9 mouse cellular contexts compared by ENCODE assay signal in genomic region chr4:28824616-28825015, GRCm38 (mm10). TPM values are rescaled to one million over a fixed set of nuclear protein-coding genes. Genes with fewer than 3 reads are reported as not detected.
DNase-seq lines count a peak whose midpoint lies in the region; ATAC-seq lines count a peak whose summit lies in the region.
"Had no signal": no experiment of that assay in that cellular context is flagged by ENCODE, and none has a peak within 500 bp of the region (broad histone marks: within the 10 kb centered on the region; RNA-seq: fewer than 3 reads in every experiment).

No protein-coding gene starts in this region.

- H3K4me3 ChIP-seq in forebrain, embryonic 13.5 days, result no peak overlapping the region
- no peak overlapping the region for H3K4me3 ChIP-seq in forebrain, embryonic 12.5 days (replicated peaks)
- no peak overlapping the region; the same call in 1 of the 2 replicates for H3K4me3 ChIP-seq in heart, embryonic 16.5 days (ENCODE audit: low read length)
- H3K4me3 ChIP-seq: neural tube, embryonic 12.5 days had no signal

- H3K9me3 ChIP-seq in forebrain, embryonic 13.5 days (replicated peaks), result no peaks in the 10 kb centered on the region
- no peaks in the 10 kb centered on the region for H3K9me3 ChIP-seq in forebrain, embryonic 12.5 days
- H3K9me3 ChIP-seq in heart, embryonic 16.5 days (replicated peaks; ENCODE audit: control insufficient read depth, low read length), result no peaks in the 10 kb centered on the region
- H3K9me3 ChIP-seq: neural tube, embryonic 12.5 days had no signal

- H3K4me1 ChIP-seq in forebrain, embryonic 13.5 days, result peaks cover 7% of the 10 kb centered on the region; the same call in 1 of the 2 replicates
- 0 out of 2 replicates have a peak, but pooled peaks cover 2% of the 10 kb centered on the region for H3K4me1 ChIP-seq in forebrain, embryonic 12.5 days
- peaks cover 4% of the 10 kb centered on the region for H3K4me1 ChIP-seq in heart, embryonic 16.5 days (ENCODE audit: control insufficient read depth, insufficient read depth, low read length)
- H3K4me1 ChIP-seq: neural tube, embryonic 12.5 days had no signal

- DNase-seq in layer of hippocampus, postnatal 10 days (ENCODE audit: low spot score in 2 of 2), result peak; percentile 44 to 54
- DNase-seq in layer of hippocampus, adult 9-11 months, result no peak
- peak; percentile 59 for DNase-seq in brain, adult 2 months (ENCODE audit: low read depth, low spot score)
- no peak for DNase-seq in thymus, postnatal 4 days

- H3K36me3 ChIP-seq in forebrain, embryonic 13.5 days (ENCODE audit: poor library complexity, severe bottlenecking), result no peaks in the 10 kb centered on the region
- H3K36me3 ChIP-seq in forebrain, embryonic 12.5 days (replicated peaks), result peaks cover 6% of the 10 kb centered on the region
- H3K36me3 ChIP-seq in heart, embryonic 16.5 days (ENCODE audit: control insufficient read depth, insufficient read depth), result peaks cover 3% of the 10 kb centered on the region; the same call in 1 of the 2 replicates

- WGBS in forebrain, embryonic 13.5 days, result 36% methylated on average over 7 of the region's 7 CpGs
- WGBS in forebrain, embryonic 12.5 days, result 54% methylated on average over 7 of the region's 7 CpGs
- WGBS in heart, embryonic 16.5 days, result 31% methylated on average over 7 of the region's 7 CpGs

- H3K27ac ChIP-seq in forebrain, embryonic 13.5 days, result no peak overlapping the region
- no peak overlapping the region for H3K27ac ChIP-seq in forebrain, embryonic 12.5 days
- H3K27ac ChIP-seq in heart, embryonic 16.5 days (ENCODE audit: low read length), result peak overlapping the region; percentile 73
- H3K27ac ChIP-seq: neural tube, embryonic 12.5 days had no signal

- peak; percentile 45; the same call in 1 of the 2 replicates for ATAC-seq in forebrain, embryonic 13.5 days
- no peak for ATAC-seq in forebrain, embryonic 12.5 days (ENCODE audit: low FRiP score)
- no peak for ATAC-seq in heart, embryonic 16.5 days (replicated peaks; ENCODE audit: extremely low read depth, insufficient read depth, low FRiP score)
- no peak for ATAC-seq in megakaryocyte-erythroid progenitor cell, adult 5-6 weeks (replicated peaks; ENCODE audit: low FRiP score, low TSS enrichment, poor library complexity, severe bottlenecking)

- H3K27me3 ChIP-seq in forebrain, embryonic 13.5 days, result no peaks in the 10 kb centered on the region
- no peaks in the 10 kb centered on the region for H3K27me3 ChIP-seq in forebrain, embryonic 12.5 days
- H3K27me3 ChIP-seq in heart, embryonic 16.5 days (ENCODE audit: control insufficient read depth, insufficient read depth, low read length), result no peaks in the 10 kb centered on the region
- H3K27me3 ChIP-seq: neural tube, embryonic 12.5 days had no signal

- no peak overlapping the region for H3K9ac ChIP-seq in forebrain, embryonic 13.5 days
- H3K9ac ChIP-seq in forebrain, embryonic 12.5 days, result no peak overlapping the region
- peak overlapping the region; percentile 37 for H3K9ac ChIP-seq in heart, embryonic 16.5 days (ENCODE audit: low read length)
- H3K9ac ChIP-seq: neural tube, embryonic 12.5 days had no signal

- no peak overlapping the region for H3K4me2 ChIP-seq in forebrain, embryonic 13.5 days
- no peak overlapping the region for H3K4me2 ChIP-seq in forebrain, embryonic 12.5 days
- peak overlapping the region; percentile 51 for H3K4me2 ChIP-seq in heart, embryonic 16.5 days (ENCODE audit: low read depth, low read length)
- H3K4me2 ChIP-seq: neural tube, embryonic 12.5 days had no signal

RNA-seq across cellular contexts. Expression of gene Epha7, which starts 11.7 kb away (rescaled TPM):
- polyA plus RNA-seq in forebrain, embryonic 13.5 days (2015; fragmentation: Nextera tagmentation; extraction: Ambion mirVana), result 32.8 and 36.3 TPM in 2 replicates
- 42.9 and 53.9 TPM in 2 replicates for polyA plus RNA-seq in forebrain, embryonic 12.5 days (2016; fragmentation: Nextera tagmentation; extraction: Ambion mirVana)
- total RNA-seq in layer of hippocampus, postnatal 10 days (2021), result 100 to 1,000 TPM; 145 to 147 TPM
- polyA plus RNA-seq in heart, embryonic 16.5 days (2015; fragmentation: Nextera tagmentation; extraction: Ambion mirVana), result 25.5 and 26.9 TPM in 2 replicates
- 2.3 and 3.2 TPM in 2 replicates for total RNA-seq in megakaryocyte-erythroid progenitor cell, adult 5-6 weeks (2014; fragmentation: Nextera tagmentation)
- total RNA-seq in megakaryocyte-erythroid progenitor cell, adult 5-6 weeks (2017), result 1.8 and 2.8 TPM in 2 replicates

Comparison
In these comparisons a context has a peak if more than half of its experiments do, and no peak if none do; other contexts are left out.
1. DNase-seq: peak in layer of hippocampus, postnatal 10 days (2 of 2) and brain, adult 2 months (single experiment); none in layer of hippocampus, adult 9-11 months (single experiment) and thymus, postnatal 4 days (single experiment).